Mouse (Mus musculus) midbrain, embryonic 14.5 days (tissue): ENCODE measurements at regions not wholly inside any gene's neighbourhood (a gene's known extent, or its start where the extent isn't known, plus 50 kb on each side); places are given as distances from the start of the nearest gene placed in this dataset.

Experiments
- ATAC-seq: fragments of 200-750 bp; cut with Nextera tagmentation; 2 replicates; pipeline ENCODE4 v1.8.0; 2017; ENCODE audit warnings: moderate number of reproducible peaks, moderate library complexity; ENCODE audit not compliant: low FRiP score, low TSS enrichment
- DNase-seq: peaks from one replicate; pipeline ENCODE4 v3.0.0-alpha.2; 2015
- H3K27ac ChIP-seq: fragments of 300-500 bp; sonication (generic); replicated peaks from 2 replicates; pipeline ENCODE4 v1.5.1; 2014; ENCODE audit warnings: mild to moderate bottlenecking, low read depth, low read length, moderate library complexity
- H3K27me3 ChIP-seq: fragments of 300-500 bp; sonication (generic); 2 replicates; pipeline ENCODE4 v1.6.1; 2014; ENCODE audit warnings: low read length, control low read depth, mixed read lengths; ENCODE audit not compliant: control insufficient read depth, insufficient read depth
- H3K36me3 ChIP-seq: fragments of 300-500 bp; sonication (generic); 2 replicates; pipeline ENCODE4 v1.6.1; 2014; ENCODE audit warnings: low read length, control low read depth; ENCODE audit not compliant: control insufficient read depth, insufficient read depth
- H3K4me1 ChIP-seq: fragments of 300-500 bp; sonication (generic); 2 replicates; pipeline ENCODE4 v1.6.1; 2014; ENCODE audit warnings: mild to moderate bottlenecking, antibody characterized with exemption, low read length, control low read depth; ENCODE audit not compliant: control insufficient read depth, insufficient read depth
- H3K4me2 ChIP-seq: fragments of 300-500 bp; sonication (generic); 2 replicates; pipeline ENCODE4 v1.6.1; 2014; ENCODE audit warnings: mild to moderate bottlenecking, low read length, moderate library complexity
- H3K4me3 ChIP-seq: fragments of 300-500 bp; sonication (generic); replicated peaks from 2 replicates; pipeline ENCODE4 v1.5.1; 2014; ENCODE audit warnings: low read depth, low read length
- H3K9ac ChIP-seq: fragments of 300-500 bp; sonication (generic); replicated peaks from 2 replicates; pipeline ENCODE4 v1.6.1; 2014; ENCODE audit warnings: mild to moderate bottlenecking, low read length, moderate library complexity
- H3K9me3 ChIP-seq: fragments of 300-500 bp; sonication (generic); 2 replicates; pipeline ENCODE4 v1.6.1; 2016; ENCODE audit warnings: low read length, control low read depth, mixed read lengths; ENCODE audit not compliant: control insufficient read depth
- WGBS: fragments of 180-500 bp; shearing (Covaris S2); extraction: QIAGEN DNeasy Blood & Tissue Kit; methylation state at CpG from one replicate; pipeline ENCODE4 v1.1.7; 2014; 5-methylcytosine and 5-hydroxymethylcytosine counted together

DNA sequence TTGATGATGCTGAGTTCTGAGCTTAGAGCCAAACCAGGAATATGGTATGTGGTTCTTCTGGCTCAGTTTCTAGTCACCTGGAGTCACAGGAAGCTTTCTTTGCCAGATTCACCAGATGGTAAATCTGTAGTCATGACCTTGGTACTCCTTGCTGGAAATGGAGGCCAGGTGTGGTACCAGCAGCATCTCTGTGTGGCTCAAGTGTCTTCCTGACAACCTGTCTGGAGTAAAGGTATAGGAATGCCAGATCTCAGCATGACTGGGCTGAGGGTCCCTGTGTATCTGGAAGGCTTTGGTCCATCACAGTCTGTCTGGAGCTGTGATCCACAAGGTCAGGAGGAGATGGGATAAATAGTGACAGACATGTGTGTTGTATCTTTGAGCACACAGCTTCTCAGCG lies 88.0 kb upstream of the Kcnj15 start:
- Histone ChIP-seq H3K36me3 (no peaks in the 10 kb centered on the region), H3K9ac (no peak overlapping the region), H3K27ac (no peak overlapping the region), H3K4me2 (no peak overlapping the region), H3K27me3 (no peaks in the 10 kb centered on the region), H3K4me1 (no peaks in the 10 kb centered on the region), H3K9me3 (no peaks in the 10 kb centered on the region), H3K4me3 (no peak overlapping the region)
- WGBS, result 100% methylated on average over 1 of the region's 1 CpGs
- ATAC-seq (no peak), DNase-seq (no peak)

DNA sequence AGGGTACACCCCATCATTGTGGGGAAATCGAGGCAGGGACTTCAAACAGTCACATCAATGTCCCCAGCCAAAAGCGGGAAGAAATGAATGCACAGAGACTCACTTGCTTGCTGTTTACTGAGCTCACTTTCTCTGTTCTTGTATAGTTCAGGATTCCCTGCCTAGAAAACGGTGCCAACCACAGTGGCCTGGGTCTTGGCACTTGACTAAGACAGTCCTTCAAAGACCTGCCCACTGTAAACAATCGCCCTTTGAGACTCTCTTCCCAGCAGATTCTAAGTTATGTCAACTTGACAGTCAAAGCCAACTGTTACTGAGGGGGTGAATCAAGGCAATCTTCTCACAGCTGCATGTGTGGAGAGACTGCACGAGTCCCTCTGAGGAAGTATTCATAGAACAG lies 76.8 kb upstream of the Kcnj15 start:
- no peaks in the 10 kb centered on the region for H3K4me1 ChIP-seq
- H3K27ac ChIP-seq, result no peak overlapping the region
- no peaks in the 10 kb centered on the region for H3K27me3 ChIP-seq
- no peak overlapping the region for H3K9ac ChIP-seq
- no peak overlapping the region for H3K4me2 ChIP-seq
- no peaks in the 10 kb centered on the region for H3K9me3 ChIP-seq
- H3K36me3 ChIP-seq, result no peaks in the 10 kb centered on the region
- no peak for ATAC-seq
- WGBS, result 82% methylated on average over 5 of the region's 5 CpGs
- H3K4me3 ChIP-seq, result no peak overlapping the region
- no peak for DNase-seq

DNA sequence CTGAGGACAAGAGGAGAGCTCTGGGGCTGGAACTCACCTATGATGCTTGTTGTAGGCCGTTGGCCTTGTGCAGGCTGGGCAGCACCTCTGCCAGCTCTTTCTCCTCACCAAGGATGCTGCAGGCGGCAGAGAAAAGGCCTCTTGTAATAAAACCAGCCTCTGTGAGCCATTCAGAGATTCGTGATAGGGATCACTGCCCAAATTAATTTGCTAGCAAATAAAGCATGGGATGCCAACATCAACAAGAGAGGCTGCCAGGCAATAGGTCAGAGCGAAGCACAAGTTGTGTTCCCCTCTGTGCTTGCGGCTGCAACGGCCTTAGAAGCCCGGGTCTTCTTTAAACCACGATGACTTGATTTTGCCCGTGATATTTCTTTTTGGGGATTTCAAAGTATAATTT lies 72.0 kb upstream of the Kcnj15 start:
- H3K27ac ChIP-seq, result no peak overlapping the region
- DNase-seq (peak; percentile 17), ATAC-seq (no peak)
- H3K4me3 ChIP-seq, result no peak overlapping the region
- H3K9me3 ChIP-seq, result no peaks in the 10 kb centered on the region
- no peaks in the 10 kb centered on the region for H3K36me3 ChIP-seq
- no peaks in the 10 kb centered on the region for H3K4me1 ChIP-seq
- 81% methylated on average over 9 of the region's 9 CpGs for WGBS
- no peaks in the 10 kb centered on the region for H3K27me3 ChIP-seq
- H3K9ac ChIP-seq, result no peak overlapping the region
- no peak overlapping the region for H3K4me2 ChIP-seq

DNA sequence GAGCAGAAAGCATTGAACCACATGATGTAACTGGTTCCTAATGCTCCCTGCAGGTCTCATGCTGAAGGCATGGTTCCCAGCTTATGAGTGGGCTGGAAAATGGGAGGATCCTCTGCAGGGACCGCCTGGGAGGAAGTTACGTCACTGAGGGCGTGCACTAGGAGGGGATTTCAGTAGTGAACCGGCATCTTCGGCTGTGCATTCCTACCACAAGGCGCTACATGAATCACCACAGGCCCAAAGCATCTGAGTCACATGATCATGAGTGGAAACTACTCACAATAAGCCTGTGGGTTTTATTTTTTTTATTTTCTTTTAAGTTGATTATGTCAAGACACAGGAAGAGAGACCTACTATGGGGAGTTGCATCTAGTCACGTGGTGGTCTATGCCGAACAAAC lies 68.2 kb upstream of the Kcnj15 start:
- Histone ChIP-seq H3K9ac (no peak overlapping the region), H3K27me3 (no peaks in the 10 kb centered on the region), H3K4me3 (no peak overlapping the region), H3K4me1 (no peaks in the 10 kb centered on the region), H3K4me2 (no peak overlapping the region), H3K36me3 (no peaks in the 10 kb centered on the region), H3K9me3 (no peaks in the 10 kb centered on the region), H3K27ac (no peak overlapping the region)
- WGBS, result 94% methylated on average over 8 of the region's 8 CpGs
- DNase-seq, result no peak
- no peak for ATAC-seq

DNA sequence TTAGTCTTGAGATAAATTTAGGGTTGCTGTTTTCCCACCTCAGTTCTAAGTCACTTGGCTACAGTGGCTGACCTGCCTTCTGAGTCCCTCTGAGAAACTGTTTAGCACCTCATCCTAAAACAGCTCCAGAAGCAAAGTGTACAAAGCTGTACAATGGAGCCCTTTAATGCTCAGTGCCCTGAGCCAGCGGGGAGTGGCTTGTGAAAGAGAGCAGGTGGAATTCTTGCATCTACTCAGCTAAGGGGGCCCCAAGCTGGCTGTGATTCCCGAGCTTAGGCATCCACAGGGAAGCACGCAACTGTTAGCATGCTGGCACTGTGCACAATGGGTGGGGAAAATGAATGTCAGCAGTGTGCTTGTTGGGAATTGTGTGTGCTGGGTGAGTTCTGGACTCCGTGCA lies 63.2 kb upstream of the Kcnj15 start:
- WGBS, result 57% methylated on average over 4 of the region's 4 CpGs
- no peak overlapping the region for H3K9ac ChIP-seq
- H3K36me3 ChIP-seq, result no peaks in the 10 kb centered on the region
- no peak overlapping the region for H3K27ac ChIP-seq
- H3K4me3 ChIP-seq, result no peak overlapping the region
- DNase-seq (no peak), ATAC-seq (no peak)
- no peaks in the 10 kb centered on the region for H3K9me3 ChIP-seq
- H3K4me1 ChIP-seq, result 0 out of 2 replicates have a peak, but pooled peaks cover 3% of the 10 kb centered on the region
- no peaks in the 10 kb centered on the region for H3K27me3 ChIP-seq
- H3K4me2 ChIP-seq, result no peak overlapping the region

DNA sequence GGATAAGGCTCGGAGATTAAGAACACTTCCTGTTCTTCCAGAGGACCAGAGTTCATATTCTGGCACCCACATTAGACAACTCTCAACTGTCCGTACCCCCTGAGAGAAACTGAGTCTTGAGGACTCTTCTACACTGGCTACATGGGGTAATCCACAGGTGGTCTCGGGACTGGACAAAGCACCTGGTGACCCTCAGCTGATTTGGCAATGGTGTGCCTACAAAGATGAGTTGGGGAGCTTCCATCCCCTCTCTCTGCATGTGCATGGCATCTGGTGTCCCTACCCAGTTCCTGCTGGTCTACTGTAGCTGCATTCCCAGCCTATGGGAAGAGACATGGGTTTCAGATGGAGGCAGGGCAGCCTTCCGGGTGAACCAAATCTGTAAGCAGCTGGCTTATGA lies 61.2 kb upstream of the Kcnj15 start:
- Histone ChIP-seq H3K4me1 (0 out of 2 replicates have a peak, but pooled peaks cover 3% of the 10 kb centered on the region), H3K9me3 (no peaks in the 10 kb centered on the region), H3K9ac (no peak overlapping the region), H3K27me3 (no peaks in the 10 kb centered on the region), H3K27ac (no peak overlapping the region), H3K4me2 (no peak overlapping the region), H3K36me3 (no peaks in the 10 kb centered on the region), H3K4me3 (no peak overlapping the region)
- ATAC-seq, result no peak
- whole genome bisulfite sequencing, result 87% methylated on average over 4 of the region's 4 CpGs
- DNase-seq, result no peak

DNA sequence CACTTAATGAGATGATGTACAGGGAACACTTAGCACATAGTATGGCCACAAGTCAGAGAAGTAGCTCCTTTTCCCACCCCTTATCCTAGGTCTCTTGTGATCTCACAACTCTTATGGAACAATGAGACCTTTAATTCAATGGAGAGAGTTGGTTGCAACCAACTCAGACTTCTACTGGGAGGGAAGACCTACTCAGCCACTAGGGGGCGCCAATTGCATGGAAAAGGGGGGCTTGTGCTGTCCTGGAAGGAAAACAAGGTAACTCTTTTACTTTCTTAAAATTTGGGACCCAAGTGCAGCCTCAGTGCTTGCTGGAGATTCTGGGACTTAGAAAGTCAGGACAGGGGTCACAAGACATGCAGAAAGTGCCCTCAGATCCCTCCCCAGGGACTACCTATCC lies 60.7 kb upstream of the Kcnj15 start:
- DNase-seq (peak; percentile 76), ATAC-seq (no peak)
- H3K4me3 ChIP-seq, result no peak overlapping the region
- 0% methylated on average over 1 of the region's 1 CpGs for whole genome bisulfite sequencing
- no peak overlapping the region for H3K4me2 ChIP-seq
- H3K27ac ChIP-seq, result no peak overlapping the region
- H3K9me3 ChIP-seq, result no peaks in the 10 kb centered on the region
- no peaks in the 10 kb centered on the region for H3K27me3 ChIP-seq
- H3K4me1 ChIP-seq, result 0 out of 2 replicates have a peak, but pooled peaks cover 3% of the 10 kb centered on the region
- no peaks in the 10 kb centered on the region for H3K36me3 ChIP-seq
- H3K9ac ChIP-seq, result no peak overlapping the region

DNA sequence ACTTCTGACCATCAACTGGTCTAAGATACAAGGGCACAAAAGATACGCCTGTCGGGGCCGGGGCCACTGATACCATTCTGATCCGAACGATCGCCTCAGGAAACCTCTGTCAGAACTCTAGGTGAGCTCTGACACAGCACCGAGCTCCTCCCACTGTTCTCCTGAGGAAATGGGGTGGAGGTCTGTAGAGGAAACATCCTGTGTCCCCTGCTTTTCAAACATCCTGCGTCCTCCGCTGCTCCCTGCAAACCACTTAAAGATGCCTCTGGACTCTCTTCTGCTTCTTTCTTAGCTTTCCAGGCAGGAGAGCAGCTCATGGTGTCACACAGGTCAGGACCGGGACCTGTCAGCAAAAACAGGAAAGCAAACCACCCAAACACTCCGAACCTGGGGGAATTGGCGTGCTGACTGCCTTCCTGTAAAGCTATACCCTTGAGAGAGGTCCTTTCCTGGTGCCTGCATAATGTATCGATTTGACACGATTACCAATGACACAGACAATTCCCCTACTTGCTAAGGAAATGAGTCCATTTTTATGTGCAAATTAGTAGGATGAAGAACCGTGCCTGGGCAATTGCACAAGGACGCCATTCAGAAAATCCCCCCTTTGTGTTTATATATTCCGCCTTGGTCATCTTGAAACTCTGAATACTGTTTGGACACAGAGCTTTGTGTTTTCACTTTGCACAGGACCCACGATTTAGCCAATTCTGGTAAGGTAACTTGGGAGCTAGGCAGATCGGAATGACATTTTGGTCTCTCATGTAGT lies 58.4 kb upstream of the Kcnj15 start:
- H3K4me2 ChIP-seq, result no peak overlapping the region
- no peak for ATAC-seq
- no peak overlapping the region for H3K9ac ChIP-seq
- 0 out of 2 replicates have a peak, but pooled peaks cover 3% of the 10 kb centered on the region for H3K4me1 ChIP-seq
- no peaks in the 10 kb centered on the region for H3K9me3 ChIP-seq
- WGBS, result 60% methylated on average over 19 of the region's 19 CpGs
- H3K4me3 ChIP-seq, result no peak overlapping the region
- peak; percentile 23 for DNase-seq
- no peak overlapping the region for H3K27ac ChIP-seq
- no peaks in the 10 kb centered on the region for H3K36me3 ChIP-seq
- H3K27me3 ChIP-seq, result no peaks in the 10 kb centered on the region

DNA sequence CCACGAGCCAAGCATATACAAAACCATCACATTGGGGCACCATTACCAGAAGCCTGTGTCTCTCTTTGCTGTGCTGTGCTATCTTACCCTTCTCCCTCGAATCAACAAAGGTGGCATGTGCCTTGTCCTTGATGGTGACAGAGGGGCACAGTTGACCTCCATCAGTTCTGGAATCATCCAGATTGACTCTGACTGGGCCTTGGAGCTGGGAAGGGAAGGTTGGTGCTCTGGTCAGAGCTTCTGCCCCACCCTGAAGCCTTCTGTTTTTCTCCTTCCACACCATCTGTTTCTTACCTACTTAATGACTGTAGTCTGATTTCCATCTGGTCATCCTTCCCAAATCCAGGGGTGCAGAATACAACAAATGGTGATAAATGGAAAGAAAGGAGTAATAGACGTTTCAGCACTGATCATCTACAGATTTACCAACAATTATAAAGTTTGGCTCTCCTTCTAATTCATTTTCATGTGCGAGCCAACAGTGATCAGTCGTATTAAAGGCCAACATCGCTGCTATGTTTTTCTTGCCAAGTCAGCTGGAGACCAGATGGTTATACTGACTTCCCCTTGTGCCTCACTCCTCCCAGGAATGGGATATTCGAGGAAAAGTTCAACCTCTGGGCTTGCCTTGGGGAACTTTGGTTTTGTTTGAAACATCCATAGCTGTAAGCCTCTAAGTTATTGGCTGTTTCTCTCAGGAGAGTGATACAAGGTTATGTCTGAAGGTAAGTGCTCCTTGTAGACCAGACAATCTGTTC lies 55.1 kb upstream of the Kcnj15 start:
- 0 out of 2 replicates have a peak, but pooled peaks cover 3% of the 10 kb centered on the region for H3K4me1 ChIP-seq
- DNase-seq, result no peak
- no peaks in the 10 kb centered on the region for H3K9me3 ChIP-seq
- H3K4me2 ChIP-seq, result no peak overlapping the region
- H3K36me3 ChIP-seq, result no peaks in the 10 kb centered on the region
- WGBS, result 81% methylated on average over 7 of the region's 7 CpGs
- no peaks in the 10 kb centered on the region for H3K27me3 ChIP-seq
- no peak for ATAC-seq
- H3K4me3 ChIP-seq, result no peak overlapping the region
- H3K9ac ChIP-seq, result no peak overlapping the region
- H3K27ac ChIP-seq, result no peak overlapping the region
